Mouse (Mus musculus) liver, embryonic 16.5 days (tissue): ENCODE data around the gene Ubqln1. TPM values are rescaled to one million over a fixed set of nuclear protein-coding genes. Genes with fewer than 3 reads are reported as not detected.

Experiments used
- ATAC-seq: fragments of 200-750 bp; cut with Nextera tagmentation; 2 replicates; pipeline ENCODE4 v1.8.0; 2017; ENCODE audit warnings: low read depth, mild to moderate bottlenecking, moderate number of reproducible peaks, moderate library complexity
- H3K27ac ChIP-seq: fragments of 300-500 bp; sonication (generic); 2 replicates; pipeline ENCODE4 v1.5.1; 2014; ENCODE audit warnings: mild to moderate bottlenecking, low read length
- H3K27me3 ChIP-seq: fragments of 300-500 bp; sonication (generic); 2 replicates; pipeline ENCODE4 v1.6.1; 2014; ENCODE audit warnings: low read depth, low read length, mixed read lengths; ENCODE audit not compliant: control insufficient read depth, insufficient read depth
- H3K36me3 ChIP-seq: fragments of 300-500 bp; sonication (generic); 2 replicates; pipeline ENCODE4 v1.6.1; 2014; ENCODE audit warnings: mild to moderate bottlenecking; ENCODE audit not compliant: control insufficient read depth, insufficient read depth
- H3K4me1 ChIP-seq: fragments of 300-500 bp; sonication (generic); 2 replicates; pipeline ENCODE4 v1.6.1; 2014; ENCODE audit warnings: low read depth, low read length, mixed read lengths; ENCODE audit not compliant: control insufficient read depth
- H3K4me2 ChIP-seq: fragments of 300-500 bp; sonication (generic); 2 replicates; pipeline ENCODE4 v1.6.1; 2014; ENCODE audit warnings: low read depth, low read length, mixed read lengths
- H3K4me3 ChIP-seq: fragments of 300-500 bp; sonication (generic); 2 replicates; pipeline ENCODE4 v1.5.1; 2014; ENCODE audit warnings: low read depth, mild to moderate bottlenecking, low read length
- H3K9ac ChIP-seq: fragments of 300-500 bp; sonication (generic); 2 replicates; pipeline ENCODE4 v1.6.1; 2014; ENCODE audit warnings: low read depth, low read length
- H3K9me3 ChIP-seq: fragments of 300-500 bp; sonication (generic); replicated peaks from 2 replicates; pipeline ENCODE4 v1.6.1; 2016; ENCODE audit warnings: low read length; ENCODE audit not compliant: control insufficient read depth
- WGBS: fragments of 180-500 bp; shearing (Covaris S2); extraction: QIAGEN DNeasy Blood & Tissue Kit; methylation state at CpG from one replicate; pipeline ENCODE4 v1.1.7; 2014; ENCODE audit not compliant: insufficient replicate concordance; 5-methylcytosine and 5-hydroxymethylcytosine counted together
- polyA plus RNA-seq: library from polyadenylated mRNA; unstranded; fragments of >200 nt; fragmentation: Nextera tagmentation; extraction: Ambion mirVana; gene quantifications from 2 replicates; pipeline ENCODE4 v1.2.1, GENCODE M21; 2015

The Ubqln1 gene
- polyA plus RNA-seq, 1 experiment from 2014 or later: 38.0 TPM

- H3K4me1 ChIP-seq: peaks cover 12% of the 10 kb centered on the region
- H3K9me3 ChIP-seq: no peaks in the 10 kb centered on the region
- 56% methylated on average over 4 of the region's 4 CpGs for WGBS
- H3K4me2 ChIP-seq: no peak overlapping the region
- no peak overlapping the region for H3K9ac ChIP-seq
- 0 out of 2 replicates have a peak, but pooled peaks have one; percentile 32 for ATAC-seq
- H3K27me3 ChIP-seq: no peaks in the 10 kb centered on the region
- no peaks in the 10 kb centered on the region for H3K36me3 ChIP-seq
- H3K4me3 ChIP-seq: no peak overlapping the region
- no peak overlapping the region for H3K27ac ChIP-seq
Measured at GRCm38 (mm10) chr13:58206084-58206483, 9.4 kb downstream of the Ubqln1 start.

- WGBS: 13% methylated on average over 4 of the region's 4 CpGs
- Histone ChIP-seq H3K4me3 (no peak overlapping the region), H3K9me3 (no peaks in the 10 kb centered on the region), H3K9ac (no peak overlapping the region), H3K36me3 (no peaks in the 10 kb centered on the region), H3K27me3 (no peaks in the 10 kb centered on the region), H3K4me2 (no peak overlapping the region), H3K27ac (no peak overlapping the region), H3K4me1 (peaks cover 12% of the 10 kb centered on the region)
- ATAC-seq: no peak
Measured at GRCm38 (mm10) chr13:58204986-58205385, 10.5 kb downstream of the Ubqln1 start.

GRCm38 (mm10) chr13:58204202-58204601, 11.3 kb downstream of the Ubqln1 start:
- Histone ChIP-seq H3K36me3 (no peaks in the 10 kb centered on the region), H3K4me2 (no peak overlapping the region)
- 74% methylated on average over 3 of the region's 3 CpGs for WGBS

GRCm38 (mm10) chr13:58202903-58203302, 12.6 kb downstream of the Ubqln1 start:
- Histone ChIP-seq H3K36me3 (no peaks in the 10 kb centered on the region), H3K4me3 (no peak overlapping the region), H3K4me1 (peaks cover 9% of the 10 kb centered on the region; the same call in 1 of the 2 replicates), H3K27me3 (no peaks in the 10 kb centered on the region), H3K9ac (no peak overlapping the region), H3K4me2 (no peak overlapping the region), H3K9me3 (no peaks in the 10 kb centered on the region), H3K27ac (no peak overlapping the region)
- 76% methylated on average over 1 of the region's 1 CpGs for WGBS
- ATAC-seq: no peak

More at GRCm38 (mm10) chr13:58204202-58204601, 11.3 kb downstream of the Ubqln1 start:
- H3K9ac ChIP-seq: no peak overlapping the region
- no peak overlapping the region for H3K4me3 ChIP-seq
- no peaks in the 10 kb centered on the region for H3K9me3 ChIP-seq
- peaks cover 9% of the 10 kb centered on the region; the same call in 1 of the 2 replicates for H3K4me1 ChIP-seq
- no peak for ATAC-seq
- H3K27ac ChIP-seq: no peak overlapping the region
- no peaks in the 10 kb centered on the region for H3K27me3 ChIP-seq

- no peak for ATAC-seq
- H3K27ac ChIP-seq: no peak overlapping the region
- WGBS: 78% methylated on average over 3 of the region's 3 CpGs
- no peak overlapping the region for H3K4me2 ChIP-seq
- H3K36me3 ChIP-seq: no peaks in the 10 kb centered on the region
- H3K4me1 ChIP-seq: peaks cover 8% of the 10 kb centered on the region; the same call in 1 of the 2 replicates
- H3K9me3 ChIP-seq: no peaks in the 10 kb centered on the region
- no peak overlapping the region for H3K9ac ChIP-seq
- H3K27me3 ChIP-seq: no peaks in the 10 kb centered on the region
- H3K4me3 ChIP-seq: no peak overlapping the region
Measured at GRCm38 (mm10) chr13:58201908-58202307, 13.5 kb downstream of the Ubqln1 start.

DNA sequence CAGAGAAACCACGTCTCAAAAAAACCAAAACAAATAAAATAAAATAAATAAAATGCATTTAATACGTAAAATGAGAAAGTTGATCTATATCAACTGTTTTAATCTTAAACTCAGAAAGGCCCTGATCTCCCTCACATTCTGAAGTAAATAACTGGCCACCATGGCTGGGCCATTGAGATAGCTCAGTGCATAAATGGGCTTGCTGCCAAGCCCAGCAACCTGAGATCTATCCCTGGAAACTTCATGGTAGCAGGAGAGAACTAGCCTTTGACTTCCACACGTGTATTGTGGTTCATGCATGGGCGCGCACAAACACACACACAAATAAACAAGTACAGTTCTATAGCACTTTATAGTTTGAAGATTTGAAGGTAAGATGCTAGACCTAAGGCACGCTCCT, 14.1 kb downstream of the Ubqln1 start:
- H3K27ac ChIP-seq: no peak overlapping the region
- WGBS: 71% methylated on average over 6 of the region's 6 CpGs

GRCm38 (mm10) chr13:58197981-58198640, 17.3 kb downstream of the Ubqln1 start:
- no peak overlapping the region for H3K9ac ChIP-seq
- no peak overlapping the region for H3K27ac ChIP-seq
- H3K4me2 ChIP-seq: no peak overlapping the region
- 81% methylated on average over 7 of the region's 7 CpGs for WGBS
- no peaks in the 10 kb centered on the region for H3K9me3 ChIP-seq
- no peak overlapping the region for H3K4me3 ChIP-seq
- no peaks in the 10 kb centered on the region for H3K4me1 ChIP-seq
- H3K36me3 ChIP-seq: peaks cover 8% of the 10 kb centered on the region
- no peaks in the 10 kb centered on the region for H3K27me3 ChIP-seq
- ATAC-seq: no peak; the same call in 1 of the 2 replicates

More for the DNA sequence above, 14.1 kb downstream of the Ubqln1 start:
- Histone ChIP-seq H3K9ac (no peak overlapping the region), H3K4me1 (peaks cover 3% of the 10 kb centered on the region; the same call in 1 of the 2 replicates), H3K36me3 (0 out of 2 replicates have a peak, but pooled peaks cover 1% of the 10 kb centered on the region), H3K4me3 (no peak overlapping the region), H3K9me3 (no peaks in the 10 kb centered on the region), H3K27me3 (no peaks in the 10 kb centered on the region), H3K4me2 (no peak overlapping the region)
- no peak for ATAC-seq

DNA sequence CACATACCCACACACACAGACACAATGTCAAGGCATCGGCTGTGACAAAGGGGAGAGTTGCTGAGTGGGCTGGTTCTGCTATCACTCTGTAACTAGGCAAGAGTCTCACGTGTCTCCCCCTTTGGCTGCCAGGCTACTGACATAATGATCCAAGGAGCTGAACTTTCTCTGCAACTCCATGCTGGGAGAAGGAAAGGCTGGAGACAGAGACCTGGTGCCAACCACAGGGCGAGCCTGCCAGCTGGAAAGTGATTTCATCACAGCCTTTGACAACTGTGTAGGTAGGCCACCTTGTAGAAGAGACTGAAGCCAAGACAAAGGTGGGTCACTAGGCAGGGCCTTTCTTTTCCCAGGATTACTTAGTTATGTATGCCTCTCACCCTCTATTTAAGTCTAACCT, 18.2 kb downstream of the Ubqln1 start:
- H3K36me3 ChIP-seq: peaks cover 11% of the 10 kb centered on the region
- H3K4me2 ChIP-seq: no peak overlapping the region
- 82% methylated on average over 3 of the region's 3 CpGs for WGBS
- no peaks in the 10 kb centered on the region for H3K9me3 ChIP-seq
- H3K9ac ChIP-seq: no peak overlapping the region
- no peak overlapping the region for H3K27ac ChIP-seq
- H3K27me3 ChIP-seq: no peaks in the 10 kb centered on the region
- no peak for ATAC-seq
- no peak overlapping the region for H3K4me3 ChIP-seq
- no peaks in the 10 kb centered on the region for H3K4me1 ChIP-seq

GRCm38 (mm10) chr13:58194908-58195307, 20.5 kb downstream of the Ubqln1 start:
- peak; percentile 55; the same call in 1 of the 2 replicates for ATAC-seq
- H3K27ac ChIP-seq: no peak overlapping the region
- WGBS: 66% methylated on average over 3 of the region's 3 CpGs
- H3K4me2 ChIP-seq: no peak overlapping the region
- H3K4me1 ChIP-seq: no peaks in the 10 kb centered on the region
- H3K36me3 ChIP-seq: peaks cover 29% of the 10 kb centered on the region
- H3K27me3 ChIP-seq: no peaks in the 10 kb centered on the region
- H3K9ac ChIP-seq: no peak overlapping the region
- no peak overlapping the region for H3K4me3 ChIP-seq
- H3K9me3 ChIP-seq: no peaks in the 10 kb centered on the region
